Mouse (Mus musculus) forebrain, embryonic 13.5 days (tissue): ENCODE results near the gene Ptdss2. TPM values are rescaled to one million over a fixed set of nuclear protein-coding genes. Genes with fewer than 3 reads are reported as not detected.

Experiments used
- ATAC-seq: fragments of 200-750 bp; cut with Nextera tagmentation; 2 replicates; pipeline ENCODE4 v1.8.0; 2017
- H3K27ac ChIP-seq: fragments of 300-500 bp; sonication (generic); 2 replicates; pipeline ENCODE4 v1.5.1; 2015; ENCODE audit warnings: inconsistent platforms, mild to moderate bottlenecking, moderate library complexity
- H3K27me3 ChIP-seq: fragments of 300-500 bp; sonication (generic); 2 replicates; pipeline ENCODE4 v1.6.1; 2015; ENCODE audit warnings: mild to moderate bottlenecking, inconsistent platforms
- H3K36me3 ChIP-seq: fragments of 300-500 bp; sonication (generic); 2 replicates; pipeline ENCODE4 v1.6.1; 2015; ENCODE audit warnings: mild to moderate bottlenecking, inconsistent platforms; ENCODE audit not compliant: poor library complexity, severe bottlenecking
- H3K4me1 ChIP-seq: fragments of 300-500 bp; sonication (generic); 2 replicates; pipeline ENCODE4 v1.6.1; 2015; ENCODE audit warnings: inconsistent platforms
- H3K4me2 ChIP-seq: fragments of 300-500 bp; sonication (generic); 2 replicates; pipeline ENCODE4 v1.6.1; 2015; ENCODE audit warnings: inconsistent platforms, mild to moderate bottlenecking, moderate library complexity
- H3K4me3 ChIP-seq: fragments of 300-500 bp; sonication (generic); 2 replicates; pipeline ENCODE4 v1.5.1; 2015; ENCODE audit warnings: mild to moderate bottlenecking, inconsistent platforms
- H3K9ac ChIP-seq: fragments of 300-500 bp; sonication (generic); 2 replicates; pipeline ENCODE4 v1.6.1; 2015; ENCODE audit warnings: mild to moderate bottlenecking, inconsistent platforms
- H3K9me3 ChIP-seq: fragments of 300-500 bp; sonication (generic); replicated peaks from 2 replicates; pipeline ENCODE4 v1.6.1; 2016; ENCODE audit warnings: inconsistent platforms
- WGBS: fragments of 180-500 bp; shearing (Covaris S2); methylation state at CpG from one replicate; pipeline ENCODE4 v1.1.7; 2015; 5-methylcytosine and 5-hydroxymethylcytosine counted together
- polyA plus RNA-seq: library from polyadenylated mRNA; unstranded; fragments of >200 nt; fragmentation: Nextera tagmentation; extraction: Ambion mirVana; gene quantifications from 2 replicates; pipeline ENCODE4 v1.2.1, GENCODE M21; 2015

Gene Ptdss2
- polyA plus RNA-seq, 1 experiment from 2014 or later: 61.1 TPM

DNA sequence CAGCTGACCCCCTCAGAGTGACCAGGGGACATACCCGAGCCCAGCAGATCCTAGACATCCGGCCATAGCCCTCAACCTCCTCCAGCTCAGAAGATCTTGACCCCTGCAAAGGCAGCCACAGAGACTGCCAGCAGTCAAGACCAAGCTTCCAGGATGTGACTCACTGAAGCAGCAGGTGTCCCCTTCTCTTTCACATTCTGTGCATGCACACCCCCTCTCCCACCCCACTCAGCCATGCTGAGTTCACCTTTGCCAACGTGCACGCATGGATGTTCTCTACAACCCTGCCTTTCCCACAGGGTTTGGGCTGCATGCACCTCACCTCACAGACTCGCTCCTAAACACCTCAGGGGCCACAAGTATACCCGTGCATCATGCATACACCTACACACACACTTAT is 26.2 kb upstream of the Ptdss2 start:
- H3K27me3 ChIP-seq: peaks cover 55% of the 10 kb centered on the region
- H3K9me3 ChIP-seq: no peaks in the 10 kb centered on the region
- WGBS: 81% methylated on average over 6 of the region's 6 CpGs

DNA sequence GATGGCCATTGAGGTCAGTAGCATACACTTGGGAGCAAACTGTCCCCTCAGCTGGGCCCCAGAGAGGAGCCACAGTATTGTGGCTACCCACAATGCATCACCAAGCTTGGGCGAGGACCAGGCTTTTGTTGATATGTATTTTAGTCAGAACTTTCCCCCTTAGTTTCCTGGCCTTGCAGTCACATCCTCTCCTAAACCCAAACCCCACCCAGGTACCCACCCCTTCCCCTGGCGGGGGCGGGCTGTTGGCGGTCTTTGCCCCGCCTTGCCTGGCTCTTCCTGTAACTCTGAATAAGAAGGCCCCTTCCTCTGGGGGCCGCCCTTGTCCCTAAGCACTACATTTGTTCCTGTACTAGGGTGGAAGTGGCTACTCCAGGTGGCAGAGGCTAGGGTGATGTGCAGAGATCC is 25.5 kb upstream of the Ptdss2 start:
- no peaks in the 10 kb centered on the region; the same call in 1 of the 2 replicates for H3K9me3 ChIP-seq
- H3K27me3 ChIP-seq: peaks cover 55% of the 10 kb centered on the region
- no peak overlapping the region for H3K27ac ChIP-seq
- H3K36me3 ChIP-seq: no peaks in the 10 kb centered on the region
- no peak overlapping the region for H3K4me2 ChIP-seq
- no peak overlapping the region for H3K4me3 ChIP-seq
- WGBS: 27% methylated on average over 6 of the region's 6 CpGs
- no peak overlapping the region for H3K9ac ChIP-seq
- ATAC-seq: no peak
- H3K4me1 ChIP-seq: peaks cover 21% of the 10 kb centered on the region

More for the DNA sequence above, 26.2 kb upstream of the Ptdss2 start:
- no peak overlapping the region for H3K4me3 ChIP-seq
- H3K4me2 ChIP-seq: no peak overlapping the region
- ATAC-seq: no peak
- H3K4me1 ChIP-seq: peaks cover 21% of the 10 kb centered on the region
- H3K36me3 ChIP-seq: no peaks in the 10 kb centered on the region
- no peak overlapping the region for H3K27ac ChIP-seq
- H3K9ac ChIP-seq: no peak overlapping the region

DNA sequence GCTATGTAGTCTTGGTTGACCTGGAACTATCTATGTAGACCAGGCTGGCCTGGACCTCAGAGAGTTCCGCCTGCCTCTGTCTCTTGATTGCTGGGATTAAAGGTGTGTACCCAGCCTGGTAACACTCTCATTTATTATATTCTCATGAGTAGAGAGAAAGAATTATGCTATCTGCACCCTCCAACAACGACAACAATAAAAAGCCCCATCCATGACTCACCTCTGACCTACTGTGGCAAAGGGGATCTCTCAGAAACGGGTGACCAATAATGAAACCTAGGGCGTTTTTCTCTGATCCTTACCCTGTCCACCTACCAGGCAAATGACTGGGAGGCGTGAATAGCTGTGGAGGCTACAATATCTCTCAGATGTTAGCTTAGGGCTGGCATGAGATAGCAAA is 25.0 kb upstream of the Ptdss2 start:
- 85% methylated on average over 5 of the region's 5 CpGs for WGBS
- Histone ChIP-seq H3K4me3 (no peak overlapping the region), H3K4me2 (no peak overlapping the region), H3K27ac (no peak overlapping the region), H3K27me3 (peaks cover 55% of the 10 kb centered on the region), H3K9me3 (no peaks in the 10 kb centered on the region; the same call in 1 of the 2 replicates), H3K36me3 (no peaks in the 10 kb centered on the region), H3K4me1 (peaks cover 19% of the 10 kb centered on the region), H3K9ac (no peak overlapping the region)
- no peak for ATAC-seq

DNA sequence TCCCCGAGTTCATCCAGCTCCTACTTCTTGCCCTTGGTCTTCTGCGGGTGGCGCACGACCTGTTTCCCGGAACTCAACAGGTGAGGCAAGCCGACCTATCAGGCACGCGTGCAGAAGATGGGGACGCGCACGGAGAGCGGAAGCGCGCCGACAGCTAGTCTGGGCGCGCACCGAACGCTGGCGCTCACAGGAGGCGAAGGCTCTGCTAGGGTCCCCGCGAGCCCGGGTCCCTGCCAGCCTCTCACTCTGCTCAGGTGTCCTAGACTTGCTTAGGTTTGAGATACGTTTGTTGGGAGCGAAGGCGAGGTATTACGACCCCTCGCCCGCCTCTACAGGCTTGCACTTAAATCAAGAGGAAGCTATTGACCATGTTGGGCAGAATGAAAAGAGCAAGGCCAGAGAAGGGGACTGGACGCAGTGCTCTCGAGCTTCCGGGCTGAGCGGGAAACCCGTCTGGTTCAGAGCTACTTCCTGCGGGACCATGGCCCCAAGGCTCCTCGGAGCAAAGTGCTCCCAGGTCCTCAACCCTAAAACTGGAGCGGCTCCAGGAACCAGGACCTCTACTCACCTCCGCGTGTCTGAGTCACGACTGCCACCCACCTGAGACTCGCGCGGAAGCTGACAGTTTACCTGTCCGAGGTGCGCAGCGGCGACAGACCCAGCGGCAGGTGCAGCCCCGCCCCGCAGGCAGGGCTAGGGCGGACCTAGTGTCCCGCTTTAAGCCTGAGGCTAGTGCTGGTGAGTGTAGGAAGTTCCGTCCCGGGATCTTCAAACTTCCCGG is 22.1 kb upstream of the Ptdss2 start, which contains the start of gene Sigirr:
Gene Sigirr (minus strand): TSS at position 662 of the 781 bp plus-strand sequence.
- H3K9ac ChIP-seq: peak within 1 kb of the TSS; percentile 50; the same call in 1 of the 2 replicates
- peaks cover 58% of the 10 kb centered on the region for H3K27me3 ChIP-seq
- H3K4me1 ChIP-seq: peaks cover 12% of the 10 kb centered on the region; the same call in 1 of the 2 replicates

DNA sequence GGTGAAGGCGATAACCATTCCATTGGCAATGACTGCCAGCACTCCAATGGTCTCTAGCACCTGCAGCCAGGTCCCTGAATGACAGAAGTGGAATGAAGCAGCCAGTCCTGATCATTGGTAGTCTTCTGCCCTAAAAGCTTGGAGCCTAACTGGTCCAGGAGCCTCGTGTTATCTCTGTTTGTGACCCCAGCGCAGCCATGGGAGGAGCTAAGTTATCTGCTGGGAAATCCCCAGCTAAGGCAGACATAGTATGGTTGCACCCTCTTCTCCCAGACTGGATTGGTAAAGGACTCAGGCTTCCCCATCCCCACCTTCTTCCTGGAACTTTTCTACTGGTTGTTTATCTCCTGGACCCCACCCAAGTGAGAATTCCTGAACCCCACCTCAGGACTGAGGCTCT is 19.0 kb upstream of the Ptdss2 start:
- H3K9me3 ChIP-seq: no peaks in the 10 kb centered on the region; the same call in 1 of the 2 replicates
- H3K36me3 ChIP-seq: no peaks in the 10 kb centered on the region
- no peak for ATAC-seq
- H3K27me3 ChIP-seq: peaks cover 53% of the 10 kb centered on the region
- 69% methylated on average over 3 of the region's 3 CpGs for WGBS
- no peak overlapping the region for H3K4me2 ChIP-seq
- no peak overlapping the region for H3K27ac ChIP-seq
- H3K4me1 ChIP-seq: peaks cover 12% of the 10 kb centered on the region; the same call in 1 of the 2 replicates
- no peak overlapping the region for H3K4me3 ChIP-seq
- no peak overlapping the region for H3K9ac ChIP-seq

More for the DNA sequence above, 22.1 kb upstream of the Ptdss2 start, which contains the start of gene Sigirr:
- no peak for ATAC-seq
- Histone ChIP-seq H3K4me2 (peak within 1 kb of the TSS; percentile 64), H3K36me3 (no peaks in the 10 kb centered on the region), H3K27ac (no peak within 1 kb of the TSS), H3K9me3 (no peaks in the 10 kb centered on the region; the same call in 1 of the 2 replicates), H3K4me3 (peak within 1 kb of the TSS; percentile 38)
- WGBS: under 1% methylated on average over 56 of the region's 56 CpGs

DNA sequence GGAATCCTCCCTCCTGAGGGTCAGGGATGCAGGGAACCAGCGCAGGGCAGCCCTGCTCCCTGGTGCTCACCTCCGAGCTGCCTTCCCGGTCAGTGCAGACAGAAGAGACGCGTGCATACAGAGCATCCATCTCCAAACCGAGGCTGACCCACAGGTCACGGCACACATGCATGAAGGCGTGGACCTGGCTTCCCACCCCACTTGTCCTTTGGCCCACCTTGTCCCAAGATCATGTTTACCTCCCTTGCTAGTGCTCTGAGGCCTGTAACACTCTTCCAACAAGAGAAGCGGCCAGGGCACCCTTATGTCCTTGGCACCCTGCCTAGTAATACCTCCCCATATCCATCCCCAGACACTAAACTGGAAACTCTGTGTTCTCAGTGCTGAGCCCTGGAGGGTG is 6.3 kb upstream of the Ptdss2 start:
- Histone ChIP-seq H3K27ac (no peak overlapping the region), H3K4me3 (no peak overlapping the region), H3K36me3 (no peaks in the 10 kb centered on the region), H3K9me3 (no peaks in the 10 kb centered on the region), H3K4me2 (no peak overlapping the region), H3K4me1 (no peaks in the 10 kb centered on the region), H3K9ac (no peak overlapping the region), H3K27me3 (peaks cover 16% of the 10 kb centered on the region; the same call in 1 of the 2 replicates)
- WGBS: 81% methylated on average over 9 of the region's 9 CpGs
- ATAC-seq: no peak

DNA sequence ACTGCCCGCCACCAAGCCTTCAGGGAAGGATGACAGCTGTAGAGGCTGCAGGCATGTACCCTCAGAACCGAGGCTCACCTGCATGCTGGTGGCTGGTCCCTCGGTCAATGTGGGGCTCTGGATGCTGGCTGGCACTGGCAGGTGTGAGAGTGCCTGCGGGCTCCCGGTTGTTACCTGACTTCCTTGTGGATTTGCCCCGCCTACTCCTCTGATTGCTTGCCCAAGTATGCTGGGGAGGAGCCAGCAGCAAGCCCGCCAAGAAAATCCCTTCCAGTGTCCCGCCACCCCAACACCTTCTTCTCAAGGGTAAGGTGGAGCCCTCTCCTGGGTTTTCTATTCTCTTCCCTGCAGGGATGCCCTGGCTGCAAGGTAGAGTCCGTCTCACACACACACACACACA is 4.5 kb upstream of the Ptdss2 start, which contains the start of gene Ano9:
Gene Ano9 (minus strand): TSS at position 171 of the 400 bp plus-strand sequence.
- no peak for ATAC-seq

DNA sequence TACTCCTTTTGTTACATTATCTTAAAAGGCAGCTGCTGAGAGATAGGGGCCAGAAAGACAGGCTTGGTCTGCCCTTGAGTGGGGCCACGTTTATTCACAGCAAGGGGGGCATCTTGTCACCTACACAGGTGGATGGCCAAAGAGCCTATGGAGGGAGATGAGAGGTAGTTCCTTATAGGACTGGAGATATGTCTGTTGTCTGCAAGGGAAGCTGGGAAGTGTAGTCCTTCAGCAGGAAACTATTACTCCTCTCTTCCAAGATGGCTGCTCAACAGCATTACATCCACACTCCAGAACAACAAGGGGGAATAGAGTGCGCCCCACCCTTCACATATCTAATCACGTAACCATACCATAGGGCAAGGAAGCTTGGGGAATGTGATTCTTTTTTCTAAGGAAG is 2.7 kb upstream of the Ptdss2 start:
- Histone ChIP-seq H3K36me3 (no peaks in the 10 kb centered on the region), H3K27ac (no peak overlapping the region), H3K27me3 (peaks cover 16% of the 10 kb centered on the region; the same call in 1 of the 2 replicates), H3K9ac (no peak overlapping the region), H3K4me3 (no peak overlapping the region), H3K9me3 (no peaks in the 10 kb centered on the region), H3K4me2 (no peak overlapping the region), H3K4me1 (peaks cover 5% of the 10 kb centered on the region; the same call in 1 of the 2 replicates)
- 71% methylated on average over 3 of the region's 3 CpGs for WGBS
- no peak for ATAC-seq

More for the DNA sequence above, 4.5 kb upstream of the Ptdss2 start, which contains the start of gene Ano9:
- Histone ChIP-seq H3K36me3 (no peaks in the 10 kb centered on the region), H3K4me2 (no peak within 1 kb of the TSS), H3K4me1 (no peaks in the 10 kb centered on the region), H3K27me3 (peaks cover 16% of the 10 kb centered on the region; the same call in 1 of the 2 replicates), H3K27ac (no peak within 1 kb of the TSS), H3K4me3 (no peak within 1 kb of the TSS), H3K9ac (no peak within 1 kb of the TSS), H3K9me3 (no peaks in the 10 kb centered on the region)
- 11% methylated on average over 9 of the region's 9 CpGs for WGBS

DNA sequence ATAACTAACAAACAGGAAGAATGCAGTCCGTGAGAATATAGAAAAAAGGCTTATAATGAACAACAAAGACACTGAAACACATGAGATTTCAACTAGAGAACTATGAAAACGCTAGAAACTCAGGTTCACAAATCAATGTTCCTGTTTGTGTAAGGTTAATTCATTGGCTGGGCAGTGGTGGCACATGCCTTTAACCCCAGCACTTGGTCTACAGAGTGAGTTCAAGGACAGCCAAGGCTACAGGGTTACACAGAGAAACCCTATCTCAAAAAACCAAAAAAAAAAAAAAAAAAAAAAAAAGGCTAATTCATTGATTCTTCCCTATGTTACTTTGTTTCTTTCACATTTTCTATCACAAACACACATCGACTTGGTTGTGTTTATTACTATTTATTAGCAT is 1.6 kb upstream of the Ptdss2 start:
- H3K27ac ChIP-seq: no peak overlapping the region
- WGBS: 85% methylated on average over 3 of the region's 3 CpGs
- no peak overlapping the region for H3K9ac ChIP-seq
- no peaks in the 10 kb centered on the region for H3K36me3 ChIP-seq
- no peak overlapping the region for H3K4me2 ChIP-seq
- peaks cover 16% of the 10 kb centered on the region; the same call in 1 of the 2 replicates for H3K27me3 ChIP-seq
- H3K9me3 ChIP-seq: no peaks in the 10 kb centered on the region
- no peak for ATAC-seq
- H3K4me3 ChIP-seq: no peak overlapping the region
- H3K4me1 ChIP-seq: peaks cover 5% of the 10 kb centered on the region; the same call in 1 of the 2 replicates

DNA sequence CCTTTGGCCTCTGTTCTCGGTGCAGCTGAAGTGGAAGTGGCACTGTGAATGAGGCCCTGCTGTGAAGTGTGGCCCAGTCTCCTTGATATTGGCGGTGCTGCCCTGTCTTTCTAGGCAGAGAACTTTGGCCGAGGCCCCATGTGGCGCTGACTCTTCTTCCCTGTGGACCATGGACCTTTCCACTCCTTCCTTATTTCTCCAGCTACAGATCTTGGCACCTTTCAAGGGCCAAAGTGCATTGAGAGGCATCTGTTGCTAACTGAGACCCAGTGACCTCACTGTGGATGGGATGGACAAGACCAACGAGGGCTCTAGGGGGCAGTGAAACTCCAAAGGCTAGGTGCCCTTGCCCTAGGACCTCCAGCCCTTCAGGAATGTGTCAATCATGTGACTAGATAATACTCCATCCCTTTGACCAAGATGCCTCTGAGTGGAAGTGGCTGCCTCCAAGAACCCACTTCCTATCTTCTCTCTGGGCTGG is 1.1 kb upstream of the Ptdss2 start:
- 81% methylated on average over 5 of the region's 5 CpGs for WGBS
- H3K4me1 ChIP-seq: peaks cover 5% of the 10 kb centered on the region; the same call in 1 of the 2 replicates
- peaks cover 16% of the 10 kb centered on the region; the same call in 1 of the 2 replicates for H3K27me3 ChIP-seq
- no peaks in the 10 kb centered on the region for H3K36me3 ChIP-seq
- H3K9ac ChIP-seq: no peak overlapping the region
- ATAC-seq: no peak
- no peaks in the 10 kb centered on the region for H3K9me3 ChIP-seq
- H3K27ac ChIP-seq: no peak overlapping the region
- H3K4me2 ChIP-seq: no peak overlapping the region
- H3K4me3 ChIP-seq: no peak overlapping the region

DNA sequence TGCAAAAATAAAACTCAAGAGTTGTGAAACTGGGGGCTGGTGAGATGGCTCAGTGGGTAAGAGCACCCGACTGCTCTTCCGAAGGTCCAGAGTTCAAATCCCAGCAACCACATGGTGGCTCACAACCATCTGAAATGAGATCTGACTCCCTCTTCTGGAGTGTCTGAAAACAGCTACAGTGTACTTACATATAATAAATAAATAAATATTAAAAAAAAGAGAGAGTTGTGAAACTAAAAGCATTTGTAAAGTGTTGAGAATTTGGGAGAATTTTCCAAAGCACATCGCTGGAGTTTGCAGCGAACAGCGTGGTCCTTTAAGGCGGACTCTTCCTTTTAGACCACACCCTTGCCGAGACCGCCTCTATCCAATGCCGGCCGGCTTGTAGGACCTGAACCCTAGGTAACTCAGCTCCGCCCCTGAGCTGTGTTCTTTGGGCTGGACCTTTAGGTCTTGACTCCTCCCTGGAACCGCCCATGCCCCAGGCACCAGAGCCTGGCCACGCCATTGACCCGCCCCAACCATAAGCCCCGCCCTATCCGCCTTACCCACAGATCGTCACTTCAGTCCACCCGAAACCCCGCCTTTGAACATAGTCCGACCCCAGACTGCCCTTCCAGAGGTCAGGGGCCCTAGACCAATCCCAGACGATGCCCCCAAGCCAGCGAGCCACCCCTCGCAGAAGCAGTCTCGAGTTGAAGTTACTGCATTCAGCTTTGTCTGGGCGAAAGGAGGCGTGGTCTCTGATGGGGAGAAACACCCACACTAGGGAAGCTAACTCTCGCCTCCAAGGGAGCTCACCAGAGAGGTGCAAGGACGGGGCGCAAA is 721 bp downstream of the Ptdss2 start:
- H3K27me3 ChIP-seq: peaks cover 5% of the 10 kb centered on the region; the same call in 1 of the 2 replicates
- peak overlapping the region; percentile 76 for H3K9ac ChIP-seq
- 2% methylated on average over 29 of the region's 29 CpGs for WGBS
- H3K9me3 ChIP-seq: no peaks in the 10 kb centered on the region
- peaks cover 5% of the 10 kb centered on the region; the same call in 1 of the 2 replicates for H3K4me1 ChIP-seq
- peak overlapping the region; percentile 72 for H3K4me2 ChIP-seq
- peak; percentile 95 for ATAC-seq
- H3K36me3 ChIP-seq: no peaks in the 10 kb centered on the region
- H3K4me3 ChIP-seq: peak overlapping the region; percentile 61
- peak overlapping the region; percentile 75 for H3K27ac ChIP-seq
